Mouse (Mus musculus): ENCODE measurements around the gene Map2k7.
A peak's percentile ranks its signal among the peaks of the same experiment; 100 is the strongest.

Gene Map2k7

GRCm38 (mm10) chr8:4238434-4239192 lies at the start of gene Map2k7, which contains the start of gene Gm49320:
TSS of gene Map2k7 (plus strand) at chr8:4238740.
TSS of gene Gm49320 (plus strand) at chr8:4238865.
- DNase-seq (ENCODE audit: low read depth, low spot score): peak; percentile 100

- DNase-seq (ENCODE audit: low read depth, low spot score): no peak
These were observed 49.4 kb upstream of the Map2k7 start for GRCm38 (mm10) chr8:4189031-4189722.

GRCm38 (mm10) chr8:4192305-4192704 lies 46.2 kb upstream of the Map2k7 start:
- no peak for DNase-seq (ENCODE audit: low read depth, low spot score)

- peak; percentile 81 for DNase-seq (ENCODE audit: low read depth, low spot score)
These were observed 45.5 kb upstream of the Map2k7 start for GRCm38 (mm10) chr8:4192807-4193587.

GRCm38 (mm10) chr8:4193588-4193894 lies 45.0 kb upstream of the Map2k7 start:
- DNase-seq (ENCODE audit: low read depth, low spot score): no peak

GRCm38 (mm10) chr8:4201321-4201720 lies 37.2 kb upstream of the Map2k7 start:
- no peak for DNase-seq (ENCODE audit: low read depth, low spot score)

- DNase-seq (ENCODE audit: low read depth, low spot score): no peak
These were observed 33.1 kb upstream of the Map2k7 start for GRCm38 (mm10) chr8:4205246-4206123.

GRCm38 (mm10) chr8:4206182-4207015 lies 32.1 kb upstream of the Map2k7 start:
- DNase-seq (ENCODE audit: low read depth, low spot score): no peak

- DNase-seq (ENCODE audit: low read depth, low spot score): no peak
These were observed 31.6 kb upstream of the Map2k7 start for GRCm38 (mm10) chr8:4207016-4207350.

- no peak for DNase-seq (ENCODE audit: low read depth, low spot score)
These were observed 27.4 kb upstream of the Map2k7 start for GRCm38 (mm10) chr8:4211097-4211496.

GRCm38 (mm10) chr8:4212809-4213209 lies 25.7 kb upstream of the Map2k7 start:
- no peak for DNase-seq (ENCODE audit: low read depth, low spot score)

- no peak for DNase-seq (ENCODE audit: low read depth, low spot score)
These were observed 25.1 kb upstream of the Map2k7 start for GRCm38 (mm10) chr8:4213210-4214005.

- no peak for DNase-seq (ENCODE audit: low read depth, low spot score)
These were observed 24.2 kb upstream of the Map2k7 start for GRCm38 (mm10) chr8:4214006-4214980.

- no peak for DNase-seq (ENCODE audit: low read depth, low spot score)
These were observed 22.2 kb upstream of the Map2k7 start for GRCm38 (mm10) chr8:4216296-4216695.

GRCm38 (mm10) chr8:4216791-4217621 lies 21.5 kb upstream of the Map2k7 start, which contains the start of gene Prr36:
TSS of gene Prr36 (minus strand) at chr8:4217459.
- DNase-seq (ENCODE audit: low read depth, low spot score): peak; percentile 50

GRCm38 (mm10) chr8:4219617-4220016 lies 18.9 kb upstream of the Map2k7 start:
- no peak for DNase-seq (ENCODE audit: low read depth, low spot score)

GRCm38 (mm10) chr8:4222059-4222458 lies 16.5 kb upstream of the Map2k7 start:
- DNase-seq (ENCODE audit: low read depth, low spot score): no peak

GRCm38 (mm10) chr8:4226323-4226722 lies 12.2 kb upstream of the Map2k7 start:
- DNase-seq (ENCODE audit: low read depth, low spot score): no peak
